Mouse (Mus musculus) stomach, embryonic 14.5 days (tissue): ENCODE measurements around the gene Mmgt2. TPM values are rescaled to one million over a fixed set of nuclear protein-coding genes. Genes with fewer than 3 reads are reported as not detected.

Experiments used
- ATAC-seq: fragments of 200-750 bp; cut with Nextera tagmentation; 2 replicates; pipeline ENCODE4 v1.8.0; 2017; ENCODE audit warnings: low read depth, moderate TSS enrichment; ENCODE audit not compliant: insufficient number of reproducible peaks, insufficient read depth, low FRiP score
- H3K27ac ChIP-seq: fragments of 300-500 bp; sonication (generic); 2 replicates; pipeline ENCODE4 v1.5.1; 2014; ENCODE audit warnings: mild to moderate bottlenecking, low read length, moderate library complexity, mixed read lengths
- H3K27me3 ChIP-seq: fragments of 300-500 bp; sonication (generic); 2 replicates; pipeline ENCODE4 v1.6.1; 2014; ENCODE audit warnings: low read length, control low read depth, mixed read lengths; ENCODE audit not compliant: control insufficient read depth, insufficient read depth
- H3K36me3 ChIP-seq: fragments of 300-500 bp; sonication (generic); 2 replicates; pipeline ENCODE4 v1.6.1; 2014; ENCODE audit warnings: mild to moderate bottlenecking, control low read depth, low read length, moderate library complexity, mixed read lengths; ENCODE audit not compliant: control insufficient read depth, insufficient read depth
- H3K4me1 ChIP-seq: fragments of 300-500 bp; sonication (generic); 2 replicates; pipeline ENCODE4 v1.6.1; 2014; ENCODE audit warnings: low read length, control low read depth, mixed read lengths; ENCODE audit not compliant: control insufficient read depth, insufficient read depth
- H3K4me2 ChIP-seq: fragments of 300-500 bp; sonication (generic); replicated peaks from 2 replicates; pipeline ENCODE4 v1.6.1; 2014; ENCODE audit warnings: low read depth, low read length, control low read depth
- H3K4me3 ChIP-seq: fragments of 300-500 bp; sonication (generic); 2 replicates; pipeline ENCODE4 v1.5.1; 2014; ENCODE audit warnings: low read depth, low read length, control low read depth
- H3K9ac ChIP-seq: fragments of 300-500 bp; sonication (generic); replicated peaks from 2 replicates; pipeline ENCODE4 v1.6.1; 2014; ENCODE audit warnings: low read depth, mild to moderate bottlenecking, control low read depth, low read length, moderate library complexity, mixed read lengths
- H3K9me3 ChIP-seq: fragments of 300-500 bp; sonication (generic); 2 replicates; pipeline ENCODE4 v1.6.1; 2016; ENCODE audit warnings: low read depth, low read length, control low read depth; ENCODE audit not compliant: control insufficient read depth
- WGBS: fragments of 180-500 bp; shearing (Covaris S2); extraction: QIAGEN DNeasy Blood & Tissue Kit; methylation state at CpG from one replicate; pipeline ENCODE4 v1.1.7; 2014; 5-methylcytosine and 5-hydroxymethylcytosine counted together
- polyA plus RNA-seq: library from polyadenylated mRNA; unstranded; fragments of >200 nt; fragmentation: Nextera tagmentation; extraction: Ambion mirVana; gene quantifications from 2 replicates; pipeline ENCODE4 v1.2.1, GENCODE M21; 2014

Mmgt2 gene
- polyA plus RNA-seq, 1 experiment from 2014 or later, result 49.6 TPM

GRCm38 (mm10) chr11:62638402-62638801, 10.1 kb upstream of the Mmgt2 start:
- no peaks in the 10 kb centered on the region for H3K27me3 ChIP-seq

GRCm38 (mm10) chr11:62640378-62640777, 8.1 kb upstream of the Mmgt2 start:
- Histone ChIP-seq H3K4me1 (peaks cover 14% of the 10 kb centered on the region), H3K36me3 (no peaks in the 10 kb centered on the region), H3K4me2 (no peak overlapping the region), H3K27me3 (no peaks in the 10 kb centered on the region), H3K9me3 (no peaks in the 10 kb centered on the region), H3K9ac (no peak overlapping the region), H3K27ac (no peak overlapping the region), H3K4me3 (no peak overlapping the region)
- WGBS, result 85% methylated on average over 3 of the region's 3 CpGs
- ATAC-seq, result no peak

More at GRCm38 (mm10) chr11:62638402-62638801, 10.1 kb upstream of the Mmgt2 start:
- Histone ChIP-seq H3K4me1 (peaks cover 11% of the 10 kb centered on the region), H3K36me3 (no peaks in the 10 kb centered on the region), H3K4me3 (no peak overlapping the region), H3K27ac (no peak overlapping the region), H3K9me3 (no peaks in the 10 kb centered on the region), H3K9ac (no peak overlapping the region), H3K4me2 (no peak overlapping the region)
- no peak for ATAC-seq
- WGBS, result 87% methylated on average over 4 of the region's 4 CpGs

- no peaks in the 10 kb centered on the region for H3K27me3 ChIP-seq
- 60% methylated on average over 10 of the region's 11 CpGs for WGBS
- peaks cover 22% of the 10 kb centered on the region for H3K4me1 ChIP-seq
- H3K27ac ChIP-seq, result no peak overlapping the region
- no peaks in the 10 kb centered on the region for H3K36me3 ChIP-seq
- no peak overlapping the region for H3K4me2 ChIP-seq
- H3K9ac ChIP-seq, result no peak overlapping the region
- no peaks in the 10 kb centered on the region for H3K9me3 ChIP-seq
- ATAC-seq, result no peak
- H3K4me3 ChIP-seq, result no peak overlapping the region
Observed at GRCm38 (mm10) chr11:62642023-62642844, 6.2 kb upstream of the Mmgt2 start.

GRCm38 (mm10) chr11:62643011-62643631, 5.3 kb upstream of the Mmgt2 start:
- Histone ChIP-seq H3K27me3 (no peaks in the 10 kb centered on the region), H3K4me1 (peaks cover 28% of the 10 kb centered on the region), H3K36me3 (no peaks in the 10 kb centered on the region), H3K9ac (no peak overlapping the region), H3K27ac (no peak overlapping the region), H3K4me3 (no peak overlapping the region), H3K9me3 (no peaks in the 10 kb centered on the region), H3K4me2 (no peak overlapping the region)
- no peak for ATAC-seq
- 72% methylated on average over 8 of the region's 8 CpGs for WGBS

GRCm38 (mm10) chr11:62643681-62644363, 4.6 kb upstream of the Mmgt2 start:
- no peak overlapping the region for H3K9ac ChIP-seq
- peaks cover 28% of the 10 kb centered on the region for H3K4me1 ChIP-seq
- no peaks in the 10 kb centered on the region for H3K9me3 ChIP-seq
- ATAC-seq, result no peak
- no peak overlapping the region for H3K27ac ChIP-seq
- H3K36me3 ChIP-seq, result no peaks in the 10 kb centered on the region
- no peaks in the 10 kb centered on the region for H3K27me3 ChIP-seq
- H3K4me3 ChIP-seq, result no peak overlapping the region
- 85% methylated on average over 10 of the region's 10 CpGs for WGBS
- no peak overlapping the region for H3K4me2 ChIP-seq

- H3K4me3 ChIP-seq, result no peak overlapping the region
- H3K27ac ChIP-seq, result no peak overlapping the region
- H3K9me3 ChIP-seq, result no peaks in the 10 kb centered on the region
- H3K4me1 ChIP-seq, result peaks cover 30% of the 10 kb centered on the region
- no peaks in the 10 kb centered on the region for H3K27me3 ChIP-seq
- 88% methylated on average over 5 of the region's 5 CpGs for WGBS
- no peaks in the 10 kb centered on the region for H3K36me3 ChIP-seq
- ATAC-seq, result no peak
- no peak overlapping the region for H3K9ac ChIP-seq
- H3K4me2 ChIP-seq, result no peak overlapping the region
Observed at GRCm38 (mm10) chr11:62644602-62645336, 3.7 kb upstream of the Mmgt2 start.

GRCm38 (mm10) chr11:62645337-62645675, 3.2 kb upstream of the Mmgt2 start:
- Histone ChIP-seq H3K9me3 (no peaks in the 10 kb centered on the region), H3K36me3 (no peaks in the 10 kb centered on the region), H3K27ac (no peak overlapping the region; the same call in 1 of the 2 replicates), H3K4me2 (peak overlapping the region; percentile 93), H3K4me3 (no peak overlapping the region), H3K27me3 (no peaks in the 10 kb centered on the region), H3K4me1 (peaks cover 30% of the 10 kb centered on the region), H3K9ac (no peak overlapping the region)
- ATAC-seq, result no peak
- 72% methylated on average over 4 of the region's 4 CpGs for WGBS
